Mouse (Mus musculus) small intestine, adult 10 weeks (tissue): ENCODE data around the gene Cldn13. TPM values are rescaled to one million over a fixed set of nuclear protein-coding genes. Genes with fewer than 3 reads are reported as not detected.

ENCODE experiments used
- polyA plus RNA-seq: library from polyadenylated mRNA; stranded (reverse); fragments of 350-450 nt; fragmentation: Illumina TruSeq; extraction: RNeasy Lipid Tissue Mini Kit (QIAGEN cat#74804); gene quantifications from one replicate; pipeline ENCODE4 v1.2.3, GENCODE M21; 2014; ENCODE audit warnings: low replicate concordance

The Cldn13 gene
- polyA plus RNA-seq = not detected

DNA sequence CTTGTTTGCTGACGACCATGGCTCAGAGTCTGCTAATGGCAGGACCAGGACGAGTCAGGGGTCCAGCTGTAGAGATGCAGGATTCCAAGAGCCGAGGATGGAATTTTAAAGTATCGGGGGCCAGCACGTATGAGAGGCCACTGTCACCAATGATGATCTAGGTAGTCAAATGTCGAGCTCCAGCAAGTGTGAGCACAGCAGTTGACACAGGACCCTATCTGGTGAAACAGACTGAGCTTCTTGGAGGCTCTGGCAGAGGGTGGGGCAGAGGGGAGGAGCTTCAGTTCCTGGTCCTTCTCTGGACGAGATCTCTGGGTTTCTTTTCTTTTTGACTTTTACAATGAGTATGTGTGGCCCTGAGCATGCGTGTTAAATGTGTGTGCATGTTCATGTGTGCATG is at the start of gene Cldn13:
Gene Cldn13, minus strand, starts transcription at position 216 of the 400 bp plus-strand sequence.

DNA sequence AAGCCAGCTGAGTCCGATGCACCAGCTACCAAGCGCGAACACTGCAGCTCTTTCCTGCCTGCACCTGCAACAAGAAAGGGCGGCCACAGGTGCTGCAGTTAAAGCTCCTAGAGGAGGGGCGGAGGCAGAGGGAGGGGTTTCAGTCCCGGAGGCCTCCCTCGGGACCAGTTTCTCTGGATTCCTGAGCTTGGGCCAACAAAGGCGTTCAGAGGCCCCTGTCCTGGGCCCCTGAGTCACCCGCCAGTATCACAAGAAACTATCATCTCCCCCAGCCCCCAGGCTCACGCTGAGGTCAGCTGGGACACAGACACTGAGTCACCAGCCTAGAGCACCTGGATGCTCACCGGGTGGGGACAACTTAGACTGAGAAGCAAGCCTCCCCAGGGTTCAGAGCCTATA is 31.5 kb upstream of the Cldn13 start, which contains the start of gene Cldn4:
Gene Cldn4, minus strand, starts transcription at position 78 of the 399 bp plus-strand sequence.

DNA sequence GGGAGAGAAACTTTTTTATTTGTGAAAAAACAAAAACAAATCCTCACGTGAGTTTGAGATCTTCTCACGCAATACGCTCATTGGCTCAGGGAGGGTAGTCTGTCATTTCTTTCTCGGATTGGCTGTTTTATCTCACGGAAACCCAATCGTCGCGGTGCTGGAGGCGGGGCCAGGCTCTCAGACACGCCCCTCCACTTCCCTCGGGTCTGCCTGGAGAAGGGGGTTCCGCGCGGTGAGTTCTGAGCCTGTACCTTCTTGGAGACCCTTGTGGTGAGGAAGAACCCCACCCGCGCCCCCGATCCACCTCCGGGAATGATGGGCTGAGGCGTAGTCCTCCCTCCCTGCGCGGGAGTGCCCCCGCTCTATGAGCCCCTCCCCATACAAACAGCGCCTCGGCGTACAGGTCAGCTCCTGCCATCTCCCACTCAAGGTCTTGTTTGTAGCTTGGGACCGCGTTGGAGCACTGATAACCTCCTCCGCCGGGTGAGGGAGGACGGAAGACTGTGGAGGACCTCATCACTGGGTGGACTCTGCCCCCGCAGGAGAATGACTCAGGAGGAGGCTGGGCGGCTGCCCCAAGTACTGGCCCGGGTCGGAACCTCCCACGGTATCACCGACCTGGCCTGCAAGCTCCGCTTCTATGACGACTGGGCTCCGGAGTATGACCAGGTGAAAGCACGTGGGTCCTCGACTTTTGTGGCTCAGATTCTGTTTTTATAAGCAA is 17.0 kb upstream of the Cldn13 start, which contains the start of gene Mettl27:
Gene Mettl27, plus strand, starts transcription at position 190 of the 724 bp plus-strand sequence.

DNA sequence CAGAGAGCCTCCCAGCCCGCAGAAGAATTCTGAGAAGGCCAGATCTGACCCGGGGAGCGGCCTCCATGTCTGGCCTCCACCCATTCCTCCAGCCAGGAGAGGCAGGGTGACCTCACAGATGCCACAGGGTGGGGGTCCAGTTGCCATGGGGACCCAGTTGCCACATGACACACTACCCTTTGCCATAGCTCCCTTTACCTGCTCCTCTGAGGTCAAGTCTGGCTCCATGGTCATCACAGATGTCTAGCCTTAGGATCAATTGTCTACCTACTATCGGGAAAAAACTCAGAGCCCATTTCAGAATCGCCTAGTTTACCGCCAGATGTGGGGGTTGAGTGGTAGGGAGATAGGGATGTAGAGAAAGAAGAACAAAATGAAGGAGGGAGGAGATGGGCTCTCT is 8.7 kb downstream of the Cldn13 start, which contains the start of gene Tmem270:
Gene Tmem270, minus strand, starts transcription at position 101 of the 400 bp plus-strand sequence.

Other genes starting within 250 kb of the Cldn13 start
- 0.37 TPM for gene Limk1, start 226.9 kb downstream of the Cldn13 start, polyA plus RNA-seq
- 1.1 TPM for gene Eln, start 168.2 kb downstream of the Cldn13 start, polyA plus RNA-seq
- gene Tmem270, start 8.8 kb downstream of the Cldn13 start, polyA plus RNA-seq = not detected
- 4.4 TPM for gene Mettl27, start 16.8 kb upstream of the Cldn13 start, polyA plus RNA-seq
- gene Cldn4, start 31.4 kb upstream of the Cldn13 start, polyA plus RNA-seq = 1.6 TPM
- 0.71 TPM for gene Cldn3, start 70.7 kb upstream of the Cldn13 start, polyA plus RNA-seq
- 3.7 TPM for gene Abhd11, start 93.6 kb upstream of the Cldn13 start, polyA plus RNA-seq
- not detected for gene Stx1a, start 108.0 kb upstream of the Cldn13 start, polyA plus RNA-seq
- gene Dnajc30, start 148.7 kb upstream of the Cldn13 start, polyA plus RNA-seq = 7.3 TPM
- 8.2 TPM for gene Bud23, start 149.4 kb upstream of the Cldn13 start, polyA plus RNA-seq
- gene Vps37d, start 162.7 kb upstream of the Cldn13 start, polyA plus RNA-seq = not detected
- 13.9 TPM for gene Mlxipl, start 174.4 kb upstream of the Cldn13 start, polyA plus RNA-seq
- gene Tbl2, start 234.1 kb upstream of the Cldn13 start, polyA plus RNA-seq = 4.8 TPM